Mouse (Mus musculus) spleen, adult 2 months (tissue): ENCODE data around the gene Arhgef17.

Source experiments
- CTCF ChIP-seq: fragments of 200-500 bp; IDR thresholded peaks from 2 replicates; pipeline ENCODE4 v1.5.1; 2011; ENCODE audit warnings: mild to moderate bottlenecking, inconsistent platforms; ENCODE audit not compliant: insufficient read depth, insufficient read length, insufficient replicate concordance; ENCODE audit errors: extremely low read depth
- POLR2A ChIP-seq: fragments of 200-500 bp; IDR thresholded peaks from 2 replicates; pipeline ENCODE4 v1.6.1; 2011; ENCODE audit warnings: low read depth, low read length, inconsistent platforms

- no peak for TF ChIP-seq POLR2A
- no peak for TF ChIP-seq CTCF
Observed at GRCm38 (mm10) chr7:100839632-100840402, 92.1 kb downstream of the Arhgef17 start.
